Mouse (Mus musculus) splenic B cell, adult 2 months (primary cell): ENCODE results near the gene Igsf9.

Source experiments
- DNase-seq: peaks from one replicate; pipeline ENCODE4 v3.0.0-alpha.2; 2011; ENCODE audit warnings: low read depth, low spot score
- H3K27me3 ChIP-seq: 2 replicates; pipeline ENCODE4 v1.6.1; 2012; ENCODE audit warnings: mild to moderate bottlenecking, low read length, moderate library complexity, mixed read lengths; ENCODE audit not compliant: control insufficient read depth, poor library complexity, insufficient read depth, severe bottlenecking
- H3K36me3 ChIP-seq: 2 replicates; pipeline ENCODE4 v1.6.1; 2012; ENCODE audit warnings: mild to moderate bottlenecking, low read length, moderate library complexity, mixed read lengths; ENCODE audit not compliant: control insufficient read depth, poor library complexity, insufficient read depth, severe bottlenecking

The Igsf9 gene

GRCm38 (mm10) chr1:172497428-172497827 lies 15.8 kb downstream of the Igsf9 start:
- H3K27me3 ChIP-seq, result no peaks in the 10 kb centered on the region
- no peaks in the 10 kb centered on the region for H3K36me3 ChIP-seq
- DNase-seq, result no peak

- Histone ChIP-seq H3K36me3 (no peaks in the 10 kb centered on the region), H3K27me3 (no peaks in the 10 kb centered on the region)
- DNase-seq, result peak; percentile 66
These were observed 18.3 kb downstream of the Igsf9 start, which contains the start of gene Tagln2 for GRCm38 (mm10) chr1:172499765-172500441. TSS of gene Tagln2 (plus strand) at chr1:172500047.

GRCm38 (mm10) chr1:172500451-172501370 lies 19.1 kb downstream of the Igsf9 start:
- Histone ChIP-seq H3K36me3 (no peaks in the 10 kb centered on the region; the same call in 1 of the 2 replicates), H3K27me3 (no peaks in the 10 kb centered on the region)
- DNase-seq, result peak; percentile 69

- no peaks in the 10 kb centered on the region; the same call in 1 of the 2 replicates for H3K36me3 ChIP-seq
- peak; percentile 74 for DNase-seq
These were observed 20.0 kb downstream of the Igsf9 start for GRCm38 (mm10) chr1:172501371-172502144.

GRCm38 (mm10) chr1:172502145-172503110 lies 20.8 kb downstream of the Igsf9 start:
- Histone ChIP-seq H3K36me3 (peaks cover 3% of the 10 kb centered on the region; the same call in 1 of the 2 replicates), H3K27me3 (no peaks in the 10 kb centered on the region)
- DNase-seq, result no peak

More at GRCm38 (mm10) chr1:172501371-172502144, 20.0 kb downstream of the Igsf9 start:
- no peaks in the 10 kb centered on the region for H3K27me3 ChIP-seq

GRCm38 (mm10) chr1:172503111-172503997 lies 21.8 kb downstream of the Igsf9 start:
- DNase-seq, result no peak
- H3K27me3 ChIP-seq, result no peaks in the 10 kb centered on the region
- peaks cover 3% of the 10 kb centered on the region; the same call in 1 of the 2 replicates for H3K36me3 ChIP-seq

GRCm38 (mm10) chr1:172504756-172505155 lies 23.2 kb downstream of the Igsf9 start:
- Histone ChIP-seq H3K36me3 (peaks cover 3% of the 10 kb centered on the region; the same call in 1 of the 2 replicates), H3K27me3 (no peaks in the 10 kb centered on the region)
- DNase-seq, result no peak

- DNase-seq, result no peak
These were observed 25.4 kb downstream of the Igsf9 start for GRCm38 (mm10) chr1:172507001-172507400.

GRCm38 (mm10) chr1:172507701-172508100 lies 26.1 kb downstream of the Igsf9 start:
- Histone ChIP-seq H3K36me3 (peaks cover 3% of the 10 kb centered on the region; the same call in 1 of the 2 replicates), H3K27me3 (no peaks in the 10 kb centered on the region)
- no peak for DNase-seq

More at GRCm38 (mm10) chr1:172507001-172507400, 25.4 kb downstream of the Igsf9 start:
- Histone ChIP-seq H3K36me3 (peaks cover 3% of the 10 kb centered on the region; the same call in 1 of the 2 replicates), H3K27me3 (no peaks in the 10 kb centered on the region)

- Histone ChIP-seq H3K36me3 (peaks cover 3% of the 10 kb centered on the region; the same call in 1 of the 2 replicates), H3K27me3 (no peaks in the 10 kb centered on the region)
- no peak for DNase-seq
These were observed 26.6 kb downstream of the Igsf9 start for GRCm38 (mm10) chr1:172508172-172508571.

GRCm38 (mm10) chr1:172509235-172509634 lies 27.6 kb downstream of the Igsf9 start:
- H3K36me3 ChIP-seq, result peaks cover 3% of the 10 kb centered on the region; the same call in 1 of the 2 replicates
- no peak for DNase-seq
- H3K27me3 ChIP-seq, result no peaks in the 10 kb centered on the region

- no peak for DNase-seq
- Histone ChIP-seq H3K36me3 (peaks cover 3% of the 10 kb centered on the region; the same call in 1 of the 2 replicates), H3K27me3 (no peaks in the 10 kb centered on the region)
These were observed 28.4 kb downstream of the Igsf9 start for GRCm38 (mm10) chr1:172509983-172510382.
